Mouse (Mus musculus): Measurements from ENCODE around the gene Glb1. TPM values are rescaled to one million over a fixed set of nuclear protein-coding genes. Genes with fewer than 3 reads are reported as not detected.
"Not testable (repeated sequence)": the region's sequence is repeated elsewhere in the genome, so short reads cannot be mapped to it uniquely, and the experiment has no call there.

The Glb1 gene
- polyA plus RNA-seq, 1 experiment from 2014 or later, result 31.2 TPM

DNA sequence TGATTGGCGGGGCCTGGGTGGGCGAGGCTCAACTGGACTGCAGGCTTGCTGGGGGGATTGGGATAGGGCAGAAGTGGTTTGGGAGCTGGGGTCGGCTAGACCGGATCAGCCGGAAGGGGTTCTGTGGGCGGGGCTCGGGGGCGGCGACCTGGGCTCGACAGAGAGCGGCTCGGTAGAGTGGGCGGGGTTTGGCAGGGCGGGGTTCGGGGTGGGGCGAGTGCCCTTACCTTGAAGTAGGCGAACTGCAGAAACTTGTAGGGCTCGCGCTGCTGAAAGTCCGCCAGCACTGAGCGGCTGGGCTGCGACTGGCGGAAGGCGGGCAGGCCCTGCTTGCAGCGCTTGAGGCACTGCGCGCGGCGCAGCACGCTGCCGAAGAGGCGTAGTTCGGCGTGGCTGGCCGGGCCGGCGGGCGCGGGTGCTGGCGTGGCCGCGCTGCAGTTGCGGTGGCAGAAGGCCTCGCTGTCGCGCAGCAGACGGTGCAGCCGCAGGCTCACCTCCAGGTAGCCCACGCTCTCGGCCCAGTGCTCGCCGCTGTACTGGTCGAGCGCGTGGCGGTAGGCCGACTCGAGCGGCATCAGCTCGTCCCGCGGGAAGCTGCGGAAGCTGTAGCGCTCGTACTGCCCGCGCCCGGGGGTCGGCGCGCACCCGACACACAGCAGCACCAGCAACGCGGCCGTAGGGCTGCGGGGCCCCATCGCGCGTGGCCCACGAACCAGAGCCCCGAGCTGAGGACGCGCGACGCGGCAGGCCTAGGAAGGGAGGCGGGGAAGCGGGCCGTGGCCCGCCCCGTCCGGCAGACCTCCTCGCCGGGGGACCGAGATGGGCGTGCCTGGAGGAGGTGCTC, 10.7 kb upstream of the Glb1 start, which contains the start of gene Crtap:
Gene Crtap, minus strand, starts transcription at position 771 of the 844 bp plus-strand sequence.
- under 1% methylated on average over 92 of the region's 96 CpGs for WGBS
- H3K4me3 ChIP-seq (ENCODE audit: low read depth, low read length), result peak within 1 kb of the TSS; percentile 78
- H3K4me1 ChIP-seq (ENCODE audit: control insufficient read depth, insufficient read depth, low read length), result peaks cover 5% of the 10 kb centered on the region; the same call in 1 of the 2 replicates
- H3K27ac ChIP-seq (ENCODE audit: low read depth, low read length), result 0 out of 2 replicates have a peak within 1 kb of the TSS, but pooled peaks have one; percentile 10
- peak within 1 kb of the TSS; percentile 63 for H3K9ac ChIP-seq (replicated peaks; ENCODE audit: low read depth, low read length)
- peak; percentile 79 for ATAC-seq (ENCODE audit: low read depth)
- H3K4me2 ChIP-seq (ENCODE audit: low read depth, low read length), result peak within 1 kb of the TSS; percentile 87
- H3K9me3 ChIP-seq (ENCODE audit: control insufficient read depth, low read length), result no peaks in the 10 kb centered on the region
- H3K36me3 ChIP-seq (ENCODE audit: control insufficient read depth, insufficient read depth, low read length), result no peaks in the 10 kb centered on the region
- H3K27me3 ChIP-seq (ENCODE audit: control insufficient read depth, insufficient read depth, low read length), result no peaks in the 10 kb centered on the region

DNA sequence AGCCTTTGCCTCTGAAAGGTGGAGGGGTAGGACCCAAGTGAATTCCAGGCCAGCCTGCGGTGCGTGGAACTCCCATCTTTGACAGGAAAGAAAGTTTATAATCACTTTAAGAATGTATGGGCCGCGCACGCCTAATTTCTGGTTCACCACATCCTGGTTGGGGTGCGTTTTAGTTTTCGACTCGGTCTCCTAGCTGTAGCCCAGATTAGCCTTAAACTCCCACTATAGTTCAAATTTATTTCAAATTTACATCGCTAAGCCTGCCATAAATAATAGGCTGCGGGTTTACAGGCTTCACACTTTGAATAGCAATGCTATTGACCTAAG, 10.2 kb upstream of the Glb1 start:
- ATAC-seq (ENCODE audit: low read depth), result no peak
- H3K36me3 ChIP-seq (ENCODE audit: control insufficient read depth, insufficient read depth, low read length), result no peaks in the 10 kb centered on the region
- H3K4me1 ChIP-seq (ENCODE audit: control insufficient read depth, insufficient read depth, low read length), result peaks cover 5% of the 10 kb centered on the region; the same call in 1 of the 2 replicates
- WGBS, result 4% methylated on average over 10 of the region's 10 CpGs
- H3K27ac ChIP-seq (ENCODE audit: low read depth, low read length), result no peak overlapping the region
- H3K4me3 ChIP-seq (ENCODE audit: low read depth, low read length), result peak overlapping the region; percentile 78
- no peaks in the 10 kb centered on the region for H3K27me3 ChIP-seq (ENCODE audit: control insufficient read depth, insufficient read depth, low read length)
- H3K4me2 ChIP-seq (ENCODE audit: low read depth, low read length), result peak overlapping the region; percentile 87
- H3K9ac ChIP-seq (replicated peaks; ENCODE audit: low read depth, low read length), result peak overlapping the region; percentile 63
- H3K9me3 ChIP-seq (ENCODE audit: control insufficient read depth, low read length), result no peaks in the 10 kb centered on the region

DNA sequence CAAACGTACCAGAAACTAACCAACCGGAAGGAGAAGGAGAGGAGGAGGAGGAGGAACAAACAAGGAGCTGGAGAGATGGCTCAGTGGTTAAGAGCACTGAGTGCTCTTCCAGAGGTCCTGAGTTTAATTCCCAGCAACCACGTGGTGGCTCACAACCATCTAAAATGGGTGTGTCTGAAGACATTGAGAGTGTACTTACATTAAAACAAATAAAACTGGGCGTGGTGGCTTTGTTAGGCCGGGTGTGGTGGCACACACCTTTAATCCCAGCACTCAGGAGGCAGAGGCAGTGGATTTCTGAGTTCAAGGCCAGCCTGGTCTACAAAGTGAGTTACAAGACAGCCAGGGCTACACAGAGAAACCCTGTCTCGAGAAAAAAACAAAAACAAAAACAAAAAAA, 6.7 kb upstream of the Glb1 start:
- H3K36me3 ChIP-seq (ENCODE audit: control insufficient read depth, insufficient read depth, low read length); H3K9me3 ChIP-seq (ENCODE audit: control insufficient read depth, low read length); H3K9ac ChIP-seq (replicated peaks; ENCODE audit: low read depth, low read length); H3K4me3 ChIP-seq (ENCODE audit: low read depth, low read length); H3K4me2 ChIP-seq (ENCODE audit: low read depth, low read length); H3K27ac ChIP-seq (ENCODE audit: low read depth, low read length); H3K27me3 ChIP-seq (ENCODE audit: control insufficient read depth, insufficient read depth, low read length); H3K4me1 ChIP-seq (ENCODE audit: control insufficient read depth, insufficient read depth, low read length); ATAC-seq (ENCODE audit: low read depth): not testable (repeated sequence)
- WGBS, result 69% methylated on average over 6 of the region's 6 CpGs

DNA sequence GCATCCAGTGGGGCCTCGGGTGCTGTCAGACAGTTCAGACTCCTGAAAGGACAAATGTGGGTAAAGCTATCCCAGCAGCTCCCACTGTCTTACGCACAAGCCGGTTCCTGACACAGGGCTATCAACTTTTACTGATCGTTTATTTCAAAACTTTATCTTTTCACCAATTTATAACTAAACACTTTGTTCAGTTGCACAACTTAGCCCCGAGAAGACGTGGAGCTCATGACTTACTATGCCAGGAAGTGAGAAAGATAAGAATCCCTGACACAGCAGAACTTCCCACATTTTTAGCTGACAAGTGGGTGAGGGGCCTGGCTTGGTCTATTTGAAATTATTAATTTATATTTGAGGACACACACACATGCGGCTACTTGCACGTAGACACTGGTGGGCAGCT, 6.2 kb upstream of the Glb1 start:
- H3K27me3 ChIP-seq (ENCODE audit: control insufficient read depth, insufficient read depth, low read length), result no peaks in the 10 kb centered on the region
- H3K9ac ChIP-seq (replicated peaks; ENCODE audit: low read depth, low read length), result no peak overlapping the region
- no peak for ATAC-seq (ENCODE audit: low read depth)
- WGBS, result 86% methylated on average over 8 of the region's 8 CpGs
- no peaks in the 10 kb centered on the region for H3K9me3 ChIP-seq (ENCODE audit: control insufficient read depth, low read length)
- no peaks in the 10 kb centered on the region for H3K36me3 ChIP-seq (ENCODE audit: control insufficient read depth, insufficient read depth, low read length)
- no peak overlapping the region for H3K4me3 ChIP-seq (ENCODE audit: low read depth, low read length)
- peaks cover 5% of the 10 kb centered on the region; the same call in 1 of the 2 replicates for H3K4me1 ChIP-seq (ENCODE audit: control insufficient read depth, insufficient read depth, low read length)
- H3K27ac ChIP-seq (ENCODE audit: low read depth, low read length), result no peak overlapping the region
- H3K4me2 ChIP-seq (ENCODE audit: low read depth, low read length), result no peak overlapping the region

DNA sequence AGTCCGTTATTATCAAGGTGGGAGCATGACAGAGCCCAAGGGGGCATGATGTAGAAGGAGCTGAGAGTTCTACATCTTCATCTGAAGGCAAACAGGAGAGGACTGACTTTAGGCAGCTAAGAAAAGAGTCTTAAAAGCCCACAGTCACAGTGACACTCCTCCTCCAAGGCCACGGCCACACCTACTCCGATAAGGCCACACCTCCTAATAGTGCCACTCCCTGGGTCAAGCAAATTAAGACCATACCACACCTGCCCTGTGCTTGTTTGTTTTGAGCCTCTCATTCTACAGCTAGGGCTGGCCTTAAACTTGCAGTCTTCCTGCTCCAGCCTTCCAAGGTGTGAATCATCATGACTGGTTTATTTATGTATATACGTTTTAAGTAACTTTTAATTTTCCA, 5.6 kb upstream of the Glb1 start:
- no peak overlapping the region for H3K9ac ChIP-seq (replicated peaks; ENCODE audit: low read depth, low read length)
- no peak for ATAC-seq (ENCODE audit: low read depth)
- peaks cover 5% of the 10 kb centered on the region; the same call in 1 of the 2 replicates for H3K4me1 ChIP-seq (ENCODE audit: control insufficient read depth, insufficient read depth, low read length)
- no peaks in the 10 kb centered on the region for H3K36me3 ChIP-seq (ENCODE audit: control insufficient read depth, insufficient read depth, low read length)
- H3K27ac ChIP-seq (ENCODE audit: low read depth, low read length), result no peak overlapping the region
- H3K4me2 ChIP-seq (ENCODE audit: low read depth, low read length), result no peak overlapping the region
- no peak overlapping the region for H3K4me3 ChIP-seq (ENCODE audit: low read depth, low read length)
- no peaks in the 10 kb centered on the region for H3K27me3 ChIP-seq (ENCODE audit: control insufficient read depth, insufficient read depth, low read length)
- no peaks in the 10 kb centered on the region for H3K9me3 ChIP-seq (ENCODE audit: control insufficient read depth, low read length)
- WGBS, result 88% methylated on average over 4 of the region's 4 CpGs

DNA sequence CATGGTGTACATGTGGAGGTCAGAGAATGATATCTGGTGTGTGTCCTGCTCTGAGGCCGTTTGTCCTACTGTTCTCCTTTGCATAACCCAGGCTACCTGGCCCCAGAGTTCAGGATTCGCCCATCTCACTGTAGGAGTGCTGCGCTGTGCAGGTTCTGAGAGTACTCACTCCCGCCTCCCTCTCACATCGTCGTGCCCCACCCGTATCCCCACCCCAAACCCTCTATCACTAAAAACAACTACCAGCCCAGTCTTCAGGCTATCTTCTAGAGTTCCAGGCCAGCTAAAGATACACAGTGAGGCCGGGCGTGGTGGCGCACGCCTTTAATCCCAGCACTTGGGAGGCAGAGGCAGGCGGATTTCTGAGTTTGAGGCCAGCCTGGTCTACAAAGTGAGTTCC, 1.2 kb upstream of the Glb1 start:
- no peaks in the 10 kb centered on the region for H3K36me3 ChIP-seq (ENCODE audit: control insufficient read depth, insufficient read depth, low read length)
- H3K9ac ChIP-seq (replicated peaks; ENCODE audit: low read depth, low read length), result no peak overlapping the region
- WGBS, result 94% methylated on average over 12 of the region's 12 CpGs
- no peak overlapping the region for H3K4me3 ChIP-seq (ENCODE audit: low read depth, low read length)
- no peak overlapping the region for H3K4me2 ChIP-seq (ENCODE audit: low read depth, low read length)
- H3K4me1 ChIP-seq (ENCODE audit: control insufficient read depth, insufficient read depth, low read length), result 0 out of 2 replicates have a peak, but pooled peaks cover 6% of the 10 kb centered on the region
- H3K27me3 ChIP-seq (ENCODE audit: control insufficient read depth, insufficient read depth, low read length), result no peaks in the 10 kb centered on the region
- H3K9me3 ChIP-seq (ENCODE audit: control insufficient read depth, low read length), result no peaks in the 10 kb centered on the region
- H3K27ac ChIP-seq (ENCODE audit: low read depth, low read length), result no peak overlapping the region
- ATAC-seq (ENCODE audit: low read depth), result no peak

DNA sequence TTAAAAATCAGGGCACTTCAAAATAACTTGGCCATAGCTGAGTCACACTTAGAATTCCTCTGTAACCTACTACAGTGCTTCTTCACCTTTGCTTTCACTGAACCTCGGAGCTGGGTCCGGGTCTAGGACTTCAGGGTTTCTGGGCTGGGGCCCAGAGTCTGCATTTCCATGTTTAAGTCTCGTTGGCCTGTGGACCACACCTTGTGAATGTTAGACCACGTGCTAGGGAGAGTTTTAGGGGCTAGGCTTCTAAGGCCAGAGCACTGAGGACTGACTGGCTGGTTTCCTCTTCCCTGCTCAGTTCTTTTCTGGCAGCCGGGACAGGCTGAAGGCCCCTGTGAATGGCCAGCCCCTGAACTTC, 308 bp upstream of the Glb1 start:
- 15% methylated on average over 5 of the region's 5 CpGs for WGBS
- H3K27me3 ChIP-seq (ENCODE audit: control insufficient read depth, insufficient read depth, low read length), result no peaks in the 10 kb centered on the region
- H3K9me3 ChIP-seq (ENCODE audit: control insufficient read depth, low read length), result no peaks in the 10 kb centered on the region
- H3K9ac ChIP-seq (replicated peaks; ENCODE audit: low read depth, low read length), result peak overlapping the region; percentile 82
- H3K4me3 ChIP-seq (ENCODE audit: low read depth, low read length), result peak overlapping the region; percentile 89
- peak overlapping the region; percentile 66 for H3K4me2 ChIP-seq (ENCODE audit: low read depth, low read length)
- H3K36me3 ChIP-seq (ENCODE audit: control insufficient read depth, insufficient read depth, low read length), result no peaks in the 10 kb centered on the region
- H3K4me1 ChIP-seq (ENCODE audit: control insufficient read depth, insufficient read depth, low read length), result 0 out of 2 replicates have a peak, but pooled peaks cover 6% of the 10 kb centered on the region
- no peak for ATAC-seq (ENCODE audit: low read depth)
- H3K27ac ChIP-seq (ENCODE audit: low read depth, low read length), result peak overlapping the region; percentile 86

DNA sequence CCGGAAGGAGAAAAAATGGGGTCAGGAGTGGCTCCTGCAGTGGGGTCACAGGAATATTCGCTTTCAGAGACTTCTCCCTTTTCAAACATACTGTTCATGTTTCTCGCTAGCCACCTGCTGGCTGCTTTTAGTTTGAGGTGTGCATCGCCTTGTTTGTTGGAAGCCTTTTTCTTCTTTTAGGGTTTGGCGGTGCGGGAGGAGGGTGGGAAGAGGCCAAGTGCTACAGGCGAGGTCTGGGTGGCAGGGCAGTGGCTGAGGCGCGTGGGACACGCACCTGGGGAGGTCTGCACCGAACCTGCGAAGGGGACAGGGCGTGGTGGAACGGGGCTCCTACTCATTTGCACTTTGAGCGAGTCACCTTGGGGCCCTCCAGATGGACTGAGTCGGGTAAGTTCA, 807 bp downstream of the Glb1 start:
- ATAC-seq (ENCODE audit: low read depth), result peak; percentile 9; the same call in 1 of the 2 replicates
- Histone ChIP-seq H3K36me3 (ENCODE audit: control insufficient read depth, insufficient read depth, low read length) (no peaks in the 10 kb centered on the region), H3K9ac (replicated peaks; ENCODE audit: low read depth, low read length) (peak overlapping the region; percentile 82), H3K4me1 (ENCODE audit: control insufficient read depth, insufficient read depth, low read length) (0 out of 2 replicates have a peak, but pooled peaks cover 6% of the 10 kb centered on the region), H3K27ac (ENCODE audit: low read depth, low read length) (peak overlapping the region; percentile 86), H3K9me3 (ENCODE audit: control insufficient read depth, low read length) (no peaks in the 10 kb centered on the region), H3K4me2 (ENCODE audit: low read depth, low read length) (peak overlapping the region; percentile 66), H3K27me3 (ENCODE audit: control insufficient read depth, insufficient read depth, low read length) (no peaks in the 10 kb centered on the region), H3K4me3 (ENCODE audit: low read depth, low read length) (peak overlapping the region; percentile 89)
- WGBS, result 3% methylated on average over 16 of the region's 16 CpGs

DNA sequence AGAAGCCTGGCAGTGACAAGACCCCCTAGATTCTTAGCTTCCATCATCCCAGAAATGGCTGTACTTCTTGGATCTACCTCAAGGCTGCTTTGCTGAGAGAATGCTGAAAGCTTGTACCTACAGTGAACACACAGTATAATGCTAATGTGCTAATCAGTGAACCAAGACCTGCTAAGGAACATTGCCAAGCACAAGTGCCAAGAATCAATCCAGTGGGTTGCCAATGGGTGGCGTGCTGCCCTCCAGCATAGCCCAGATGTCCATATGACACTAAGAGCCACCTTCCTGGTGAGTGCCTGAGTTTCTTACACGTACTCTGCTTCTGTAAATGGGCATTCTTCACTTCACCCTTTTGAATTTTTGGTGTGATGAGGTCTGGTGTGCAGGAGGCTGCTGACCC, 6.8 kb downstream of the Glb1 start:
- no peak overlapping the region for H3K4me3 ChIP-seq (ENCODE audit: low read depth, low read length)
- H3K27ac ChIP-seq (ENCODE audit: low read depth, low read length), result no peak overlapping the region
- ATAC-seq (ENCODE audit: low read depth), result no peak
- no peaks in the 10 kb centered on the region for H3K4me1 ChIP-seq (ENCODE audit: control insufficient read depth, insufficient read depth, low read length)
- no peaks in the 10 kb centered on the region for H3K27me3 ChIP-seq (ENCODE audit: control insufficient read depth, insufficient read depth, low read length)
- no peak overlapping the region for H3K9ac ChIP-seq (replicated peaks; ENCODE audit: low read depth, low read length)
- H3K4me2 ChIP-seq (ENCODE audit: low read depth, low read length), result no peak overlapping the region
- WGBS, result 82% methylated on average over 2 of the region's 2 CpGs
- H3K36me3 ChIP-seq (ENCODE audit: control insufficient read depth, insufficient read depth, low read length), result no peaks in the 10 kb centered on the region
- no peaks in the 10 kb centered on the region for H3K9me3 ChIP-seq (ENCODE audit: control insufficient read depth, low read length)
